Mouse (Mus musculus) right cerebral cortex, adult 18-20 months (tissue): ENCODE measurements around the gene Lnpk.

Experiments
- DNase-seq: peaks from one replicate; pipeline ENCODE4 v3.0.0; 2022; ENCODE audit warnings: mixed read lengths

Gene Lnpk

DNA sequence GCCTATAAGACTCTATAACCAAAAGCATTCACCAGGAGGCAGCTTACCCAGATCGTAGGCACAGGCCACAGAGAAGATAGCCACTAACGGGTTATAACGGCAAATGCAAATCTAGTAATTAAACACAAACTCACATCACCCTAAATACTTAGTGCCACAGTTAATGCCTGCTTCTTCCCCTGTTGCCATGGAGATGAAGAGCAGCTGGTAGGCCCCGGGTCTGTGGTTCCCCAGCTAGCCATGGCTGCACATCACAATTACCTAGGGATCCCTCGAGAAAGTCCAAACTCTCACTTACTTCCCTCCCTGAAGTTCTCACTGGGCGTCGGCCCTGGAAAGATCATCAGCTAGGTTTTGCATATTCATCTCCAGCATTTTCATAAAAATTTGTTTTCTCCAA lies 90.8 kb downstream of the Lnpk start:
- DNase-seq = no peak

DNA sequence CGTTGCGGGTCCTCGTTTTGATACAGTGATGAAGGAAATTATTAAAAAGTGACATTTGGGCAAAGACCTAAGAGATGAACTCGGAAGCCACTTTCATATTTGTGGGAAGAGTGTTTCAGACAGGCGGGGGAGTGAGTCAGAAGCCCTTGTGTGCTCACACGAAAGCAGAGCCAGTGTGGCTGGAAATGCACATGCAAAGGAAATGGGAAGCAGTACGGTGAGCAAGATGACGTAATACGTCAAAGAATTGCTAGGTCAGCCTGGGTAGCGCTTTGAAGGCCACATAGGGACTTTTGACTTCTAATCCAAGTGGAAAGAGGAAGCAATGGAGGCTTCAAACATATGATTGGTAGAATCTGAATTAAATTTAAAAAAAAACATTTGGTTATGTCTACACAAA lies 96.6 kb downstream of the Lnpk start:
- no peak for DNase-seq

DNA sequence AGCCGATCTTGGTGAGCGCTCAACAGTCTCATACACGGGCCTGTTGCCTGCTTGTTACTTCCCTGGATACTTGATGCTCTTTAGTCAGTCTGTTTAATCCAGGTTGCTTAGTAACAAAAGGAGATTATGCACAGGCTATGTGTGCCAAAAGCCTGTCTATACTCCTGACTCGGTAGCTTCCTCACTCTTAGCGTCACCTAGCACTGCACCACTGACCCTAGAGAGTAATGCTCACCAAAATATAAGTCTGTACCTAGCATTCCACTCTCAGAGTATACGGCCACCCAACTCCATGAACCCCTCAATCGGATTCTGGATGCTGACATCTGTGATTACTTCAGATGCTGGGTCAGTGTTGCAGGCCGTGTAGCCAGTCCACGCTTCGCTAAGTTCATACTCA lies 97.1 kb downstream of the Lnpk start:
- DNase-seq = no peak
